Comparison of ENCODE assay signal across 8 mouse cellular contexts in genomic region chr5:32853731-32854507, GRCm38 (mm10). TPM values are rescaled to one million over a fixed set of nuclear protein-coding genes. Genes with fewer than 3 reads are reported as not detected.
DNase-seq lines count a peak whose midpoint lies in the region; ATAC-seq lines count a peak whose summit lies in the region.

Gene Prr14l (minus strand): TSS chr5:32854256.

- peak; percentile 97 for ATAC-seq in megakaryocyte progenitor cell, adult 5-6 weeks (replicated peaks; ENCODE audit: poor library complexity)

- peak; percentile 98 for DNase-seq in adipocyte (ENCODE audit: low spot score)
- peak; percentile 96 for DNase-seq in embryo, embryonic 10 days (ENCODE audit: low spot score)
- DNase-seq in gastrocnemius, postnatal 10 days = peak; percentile 100
- DNase-seq in induced T-regulatory cell, adult 2 months (ENCODE audit: low read depth) = peak; percentile 99
- peak; percentile 92 to 100 for DNase-seq in left cerebral cortex, adult 9 months (ENCODE audit: low spot score in 2 of 2)
- peak; percentile 100 for DNase-seq in right cerebral cortex, postnatal 14 days
- DNase-seq in urinary bladder, postnatal 36 days (ENCODE audit: low spot score in 2 of 2) = peak; percentile 99

RNA-seq across cellular contexts. Expression of gene Prr14l, which starts in this region (rescaled TPM):
- total RNA-seq in gastrocnemius, postnatal 10 days (2021) = 10 to 100 TPM in 1 of 2 experiments, 1 to 10 TPM in 1; 8.2 to 10.0 TPM
- total RNA-seq in megakaryocyte progenitor cell, adult 5-6 weeks (2015) = 34.6 and 37.6 TPM in 2 replicates
- 27.4 and 31.9 TPM in 2 replicates for total RNA-seq in megakaryocyte progenitor cell, adult 5-6 weeks (2017)

Comparison
In these comparisons a context has a peak if more than half of its experiments do, and no peak if none do; other contexts are left out.
1. Peak in every context shown above with its lines: DNase-seq and ATAC-seq.